Mouse (Mus musculus) ovary, adult 18-20 months (tissue): ENCODE measurements around the gene Naa80.

Experiments
- DNase-seq: peaks from one replicate; pipeline ENCODE4 v3.0.0; 2022; ENCODE audit warnings: low spot score, mixed read lengths

Gene Naa80

GRCm38 (mm10) chr9:107578587-107578986 is at the start of gene Naa80:
Naa80 (plus strand) TSS chr9:107578887.
- no peak for DNase-seq

GRCm38 (mm10) chr9:107533791-107534407 is 44.8 kb upstream of the Naa80 start, which contains the start of gene Tmem115:
Tmem115 (plus strand) TSS chr9:107533945.
- DNase-seq: peak; percentile 96

- DNase-seq: no peak
Observed at GRCm38 (mm10) chr9:107534408-107535202, 44.1 kb upstream of the Naa80 start.

GRCm38 (mm10) chr9:107538231-107538630 is 40.5 kb upstream of the Naa80 start:
- no peak for DNase-seq

GRCm38 (mm10) chr9:107538711-107539110 is 40.0 kb upstream of the Naa80 start:
- DNase-seq: no peak

GRCm38 (mm10) chr9:107539940-107540339 is 38.7 kb upstream of the Naa80 start:
- DNase-seq: no peak

- DNase-seq: no peak
Observed at GRCm38 (mm10) chr9:107540420-107540819, 38.3 kb upstream of the Naa80 start.

- DNase-seq: no peak
Observed at GRCm38 (mm10) chr9:107541005-107541404, 37.7 kb upstream of the Naa80 start.

GRCm38 (mm10) chr9:107541474-107542351 is 37.0 kb upstream of the Naa80 start, which contains the start of the genes Cyb561d2 and Nprl2:
Cyb561d2 (minus strand) TSS chr9:107542193.
Nprl2 (plus strand) TSS chr9:107542226.
- peak; percentile 90 for DNase-seq

GRCm38 (mm10) chr9:107542352-107542686 is 36.4 kb upstream of the Naa80 start:
- DNase-seq: no peak

- DNase-seq: no peak
Observed at GRCm38 (mm10) chr9:107542721-107543120, 36.0 kb upstream of the Naa80 start.

- DNase-seq: no peak
Observed at GRCm38 (mm10) chr9:107543299-107543698, 35.4 kb upstream of the Naa80 start.

GRCm38 (mm10) chr9:107544196-107544700 is 34.4 kb upstream of the Naa80 start:
- DNase-seq: no peak

GRCm38 (mm10) chr9:107544729-107545128 is 34.0 kb upstream of the Naa80 start:
- DNase-seq: no peak

- DNase-seq: no peak
Observed at GRCm38 (mm10) chr9:107545199-107545598, 33.5 kb upstream of the Naa80 start.

- no peak for DNase-seq
Observed at GRCm38 (mm10) chr9:107545602-107546001, 33.1 kb upstream of the Naa80 start.

GRCm38 (mm10) chr9:107547026-107547425 is 31.7 kb upstream of the Naa80 start, which contains the start of gene Zmynd10:
Zmynd10 (plus strand) TSS chr9:107547298.
- peak; percentile 89 for DNase-seq

- no peak for DNase-seq
Observed at GRCm38 (mm10) chr9:107547957-107548356, 30.7 kb upstream of the Naa80 start.

GRCm38 (mm10) chr9:107548820-107549219 is 29.9 kb upstream of the Naa80 start:
- DNase-seq: no peak

GRCm38 (mm10) chr9:107549297-107550074 is 29.2 kb upstream of the Naa80 start:
- no peak for DNase-seq

- DNase-seq: no peak
Observed at GRCm38 (mm10) chr9:107550491-107551116, 28.1 kb upstream of the Naa80 start.
